Mouse (Mus musculus): Measurements from ENCODE around the gene Gm1979.
"Not testable (repeated sequence)": the region's sequence is repeated elsewhere in the genome, so short reads cannot be mapped to it uniquely, and the experiment has no call there.

The Gm1979 gene

GRCm38 (mm10) chr5:26004698-26005097, at the start of gene Gm1979:
Gene Gm1979, minus strand, starts transcription at chr5:26004798.
- CTCF ChIA-PET: not testable (repeated sequence)

GRCm38 (mm10) chr5:26039458-26039857, 34.9 kb upstream of the Gm1979 start, which contains the start of gene Speer4a:
Gene Speer4a, minus strand, starts transcription at chr5:26039558.
- CTCF ChIA-PET: not testable (repeated sequence)

- CTCF ChIA-PET: not testable (repeated sequence)
Observed at GRCm38 (mm10) chr5:26022816-26023215, 18.2 kb upstream of the Gm1979 start, which contains the start of gene Gm5862. Gene Gm5862, minus strand, starts transcription at chr5:26022916.

- CTCF ChIA-PET: not testable (repeated sequence)
Observed at GRCm38 (mm10) chr5:26007697-26008096, 3.1 kb upstream of the Gm1979 start.

DNA sequence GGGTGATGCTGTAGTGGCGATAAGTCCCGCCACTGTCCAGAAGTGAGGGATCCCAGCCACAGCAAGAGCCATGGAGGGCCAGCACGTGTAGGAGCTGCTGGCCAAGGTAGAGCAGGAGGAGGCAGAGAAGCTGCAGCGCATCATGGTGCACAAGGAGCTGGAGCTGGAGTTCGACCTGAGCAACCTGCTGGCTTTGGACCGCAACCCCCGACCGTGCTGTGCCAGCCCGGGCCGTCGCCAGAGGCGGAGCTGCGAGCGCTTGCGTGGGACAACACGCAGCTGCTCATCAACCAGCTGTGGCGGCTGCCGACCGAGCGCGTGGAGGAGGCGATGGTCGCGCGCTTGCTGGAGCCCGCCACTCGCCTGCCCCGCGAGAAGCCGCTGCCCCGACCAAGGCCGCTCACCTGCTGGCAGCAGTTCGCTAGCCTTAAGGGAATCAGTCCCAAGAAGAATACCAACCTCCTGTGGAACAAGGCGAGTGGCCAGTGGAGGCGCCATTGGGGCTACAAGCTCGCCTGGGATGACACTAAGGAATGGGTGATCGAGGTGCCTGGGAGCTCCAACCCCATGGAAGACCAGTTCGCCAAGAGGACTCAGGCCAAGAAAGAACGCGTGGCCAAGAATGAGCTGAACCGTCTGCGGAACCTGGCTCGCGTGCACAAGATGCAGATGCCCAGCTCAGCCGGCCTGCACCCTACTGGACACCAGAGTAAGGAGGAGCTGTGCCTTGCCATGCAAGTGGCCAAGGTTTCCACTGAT, 2.5 kb upstream of the Gm1979 start:
- CTCF ChIA-PET: not testable (repeated sequence)

DNA sequence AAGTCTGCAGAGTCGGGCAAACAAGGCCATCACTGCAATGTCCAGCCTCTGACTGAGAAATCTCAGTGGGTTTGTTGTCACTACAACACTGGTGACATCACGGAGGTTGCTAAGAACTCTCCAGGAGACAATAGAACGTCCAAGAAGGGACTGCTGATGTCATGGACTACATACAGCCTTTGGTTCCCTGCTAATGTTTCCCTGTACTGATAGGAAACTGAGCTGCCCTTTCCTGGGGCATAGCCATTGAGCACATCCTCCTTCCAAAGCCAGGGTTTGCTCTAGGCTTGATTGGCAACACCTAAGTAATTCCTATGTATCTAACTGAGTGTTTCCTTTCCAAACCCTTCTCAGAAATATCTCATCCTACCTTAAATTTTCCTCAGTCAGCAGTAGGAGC, 16.0 kb downstream of the Gm1979 start, which contains the start of gene Gm21698:
TSS of gene Gm21698 (minus strand) at position 101 of the 400 bp plus-strand sequence.
- CTCF ChIA-PET: not testable (repeated sequence)

GRCm38 (mm10) chr5:25972563-25972962, 32.0 kb downstream of the Gm1979 start, which contains the start of gene Gm21680:
Gene Gm21680, minus strand, starts transcription at chr5:25972663.
- CTCF ChIA-PET: not testable (repeated sequence)

DNA sequence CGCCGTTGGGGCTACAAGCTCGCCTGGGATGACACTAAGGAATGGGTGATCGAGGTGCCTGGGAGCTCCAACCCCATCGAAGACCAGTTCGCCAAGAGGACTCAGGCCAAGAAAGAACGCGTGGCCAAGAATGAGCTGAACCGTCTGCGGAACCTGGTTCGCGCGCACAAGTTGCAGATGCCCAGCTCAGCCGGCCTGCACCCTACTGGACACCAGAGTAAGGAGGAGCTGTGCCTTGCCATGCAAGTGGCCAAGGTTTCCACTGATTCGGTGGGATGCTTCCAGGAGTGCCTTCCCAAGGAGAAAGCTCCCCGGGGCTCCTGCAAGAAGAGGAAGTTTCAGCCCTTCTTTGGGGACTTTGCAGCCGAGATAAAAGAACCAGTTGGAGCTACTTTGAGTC, 47.5 kb downstream of the Gm1979 start:
- CTCF ChIA-PET: not testable (repeated sequence)

GRCm38 (mm10) chr5:25956611-25957010, 48.0 kb downstream of the Gm1979 start:
- CTCF ChIA-PET: not testable (repeated sequence)

GRCm38 (mm10) chr5:25954317-25954716, 50.3 kb downstream of the Gm1979 start, which contains the start of gene Gm21671:
Gene Gm21671, minus strand, starts transcription at chr5:25954417.
- CTCF ChIA-PET: not testable (repeated sequence)
